Mouse (Mus musculus): ENCODE results near the gene Polr2l. TPM values are rescaled to one million over a fixed set of nuclear protein-coding genes. Genes with fewer than 3 reads are reported as not detected.

Polr2l gene
- polyA plus RNA-seq, 1 experiment from 2014 or later = 60.6 TPM

DNA sequence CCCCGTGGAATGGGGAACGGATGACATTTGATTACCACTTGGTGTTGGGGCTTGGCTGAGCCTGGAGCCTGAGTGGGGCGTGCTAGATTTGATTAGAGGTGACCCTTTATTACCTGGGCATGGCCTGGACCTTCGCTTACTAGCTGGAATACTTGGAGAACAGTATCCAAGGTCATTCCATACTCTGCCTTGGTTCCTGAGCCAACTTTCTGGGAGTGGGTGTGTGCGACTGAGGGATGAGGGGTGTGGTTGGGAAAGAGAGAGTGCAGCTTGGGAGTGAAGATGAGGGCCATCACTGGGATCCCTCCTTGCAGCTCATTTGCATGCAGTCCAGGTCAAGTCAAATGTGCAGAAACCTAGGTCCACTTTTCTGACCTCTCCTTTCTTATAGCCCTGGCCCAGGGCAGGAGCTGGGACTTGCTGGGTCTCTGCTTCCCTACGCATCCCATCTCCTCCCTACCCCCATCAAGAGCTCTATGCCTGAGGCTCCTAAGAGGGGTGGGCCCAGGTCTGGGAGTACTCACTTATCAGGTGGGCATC, 8.3 kb upstream of the Polr2l start:
- ATAC-seq (replicated peaks; ENCODE audit: insufficient number of reproducible peaks, low FRiP score, low TSS enrichment, low read depth) (no peak), DNase-seq (ENCODE audit: low spot score) (no peak)
- Histone ChIP-seq H3K4me3 (ENCODE audit: low read depth, low read length) (no peak overlapping the region), H3K9me3 (replicated peaks; ENCODE audit: control insufficient read depth, low read length) (no peaks in the 10 kb centered on the region), H3K36me3 (replicated peaks; ENCODE audit: control insufficient read depth, insufficient read depth, low read depth, low read length) (no peaks in the 10 kb centered on the region), H3K4me2 (ENCODE audit: low read depth, low read length) (no peak overlapping the region), H3K4me1 (ENCODE audit: control insufficient read depth, insufficient read depth, low read length) (peaks cover 5% of the 10 kb centered on the region; the same call in 1 of the 2 replicates), H3K27ac (replicated peaks; ENCODE audit: low read depth, low read length) (no peak overlapping the region), H3K27me3 (ENCODE audit: control insufficient read depth, insufficient read depth, low read length) (peaks cover 4% of the 10 kb centered on the region; the same call in 1 of the 2 replicates), H3K9ac (replicated peaks; ENCODE audit: low read length) (no peak overlapping the region)
- 71% methylated on average over 6 of the region's 6 CpGs for WGBS

DNA sequence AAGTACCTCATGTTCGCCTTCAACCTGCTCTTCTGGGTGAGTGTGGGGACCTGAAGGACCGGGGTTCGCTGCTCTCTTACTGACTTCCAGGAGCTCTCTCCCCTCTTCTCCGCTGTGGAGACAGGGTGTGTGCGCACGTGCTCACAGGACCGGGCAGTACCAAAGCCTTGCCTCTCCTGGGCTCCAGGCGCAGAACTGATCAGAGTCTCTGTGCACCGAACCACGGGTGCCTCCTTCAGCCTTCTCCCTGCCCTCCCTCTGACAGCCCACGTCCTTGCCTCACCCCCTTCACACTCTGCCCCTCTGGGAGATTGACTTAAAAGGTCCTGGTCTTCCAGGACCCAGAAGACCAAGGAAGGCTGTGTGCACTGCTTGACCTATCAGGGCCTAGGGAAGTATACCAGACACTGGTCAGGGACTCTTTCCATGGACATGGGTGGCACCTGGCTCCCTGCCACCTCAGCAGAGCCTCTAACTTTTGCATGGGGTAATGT, 7.6 kb upstream of the Polr2l start:
- H3K4me3 ChIP-seq (ENCODE audit: low read depth, low read length) = peak overlapping the region; percentile 55
- no peaks in the 10 kb centered on the region for H3K36me3 ChIP-seq (replicated peaks; ENCODE audit: control insufficient read depth, insufficient read depth, low read depth, low read length)
- WGBS = 13% methylated on average over 11 of the region's 11 CpGs
- peak overlapping the region; percentile 58 for H3K9ac ChIP-seq (replicated peaks; ENCODE audit: low read length)
- ATAC-seq (replicated peaks; ENCODE audit: insufficient number of reproducible peaks, low FRiP score, low TSS enrichment, low read depth) = 0 out of 2 replicates have a peak, but pooled peaks have one; percentile 3
- peak overlapping the region; percentile 95 for H3K4me2 ChIP-seq (ENCODE audit: low read depth, low read length)
- H3K27me3 ChIP-seq (ENCODE audit: control insufficient read depth, insufficient read depth, low read length) = peaks cover 4% of the 10 kb centered on the region; the same call in 1 of the 2 replicates
- H3K9me3 ChIP-seq (replicated peaks; ENCODE audit: control insufficient read depth, low read length) = no peaks in the 10 kb centered on the region
- no peak overlapping the region for H3K27ac ChIP-seq (replicated peaks; ENCODE audit: low read depth, low read length)
- DNase-seq (ENCODE audit: low spot score) = no peak
- peaks cover 5% of the 10 kb centered on the region; the same call in 1 of the 2 replicates for H3K4me1 ChIP-seq (ENCODE audit: control insufficient read depth, insufficient read depth, low read length)

DNA sequence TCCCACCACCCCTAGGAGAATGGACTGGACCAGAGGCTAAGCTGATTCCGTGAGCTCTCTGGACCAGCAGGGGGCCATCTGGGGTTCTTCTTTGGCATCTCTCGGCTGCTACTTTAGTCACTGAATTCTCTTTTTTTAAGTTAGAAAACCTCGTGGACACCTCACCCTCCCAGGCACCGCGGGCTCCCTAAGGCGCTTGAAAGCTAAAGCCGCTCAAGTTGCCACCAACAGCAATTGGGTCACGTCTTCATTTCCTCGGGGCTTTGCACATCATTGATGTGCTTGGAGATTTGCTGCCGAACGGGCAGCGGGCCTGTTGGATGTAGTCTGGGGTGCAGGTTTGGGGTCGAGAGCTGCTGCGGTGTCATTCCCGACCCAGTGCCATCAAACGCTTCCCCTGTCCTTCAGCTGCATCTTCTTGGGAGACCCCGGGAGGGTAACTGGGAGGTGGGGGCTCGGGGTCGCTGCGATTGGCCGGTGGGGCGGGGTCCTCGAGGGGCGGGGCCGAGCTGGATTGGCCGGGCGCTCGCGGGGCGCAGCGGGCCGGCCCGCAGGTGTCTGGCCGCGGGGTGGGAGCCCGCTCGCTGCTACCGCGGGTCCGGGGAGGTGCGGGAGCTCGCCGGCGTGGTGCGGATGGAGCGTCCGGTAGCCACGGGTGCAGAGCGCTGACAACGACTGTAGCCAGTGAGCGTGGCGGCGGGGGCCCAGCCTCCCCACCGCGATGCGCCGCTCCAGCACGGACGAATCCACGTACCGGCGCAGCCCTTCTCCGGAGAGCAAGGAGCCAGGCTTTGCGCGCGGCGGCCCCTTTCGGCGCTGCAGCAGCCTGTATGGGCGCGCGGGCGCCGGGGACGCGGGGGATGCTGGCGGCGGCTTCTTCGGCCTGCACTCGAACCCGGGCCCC, 6.8 kb upstream of the Polr2l start:
- H3K9ac ChIP-seq (replicated peaks; ENCODE audit: low read length) = peak overlapping the region; percentile 58
- no peaks in the 10 kb centered on the region for H3K36me3 ChIP-seq (replicated peaks; ENCODE audit: control insufficient read depth, insufficient read depth, low read depth, low read length)
- H3K9me3 ChIP-seq (replicated peaks; ENCODE audit: control insufficient read depth, low read length) = no peaks in the 10 kb centered on the region
- H3K27ac ChIP-seq (replicated peaks; ENCODE audit: low read depth, low read length) = no peak overlapping the region
- peaks cover 4% of the 10 kb centered on the region; the same call in 1 of the 2 replicates for H3K27me3 ChIP-seq (ENCODE audit: control insufficient read depth, insufficient read depth, low read length)
- 0 out of 2 replicates have a peak, but pooled peaks have one; percentile 12 for ATAC-seq (replicated peaks; ENCODE audit: insufficient number of reproducible peaks, low FRiP score, low TSS enrichment, low read depth)
- peak; percentile 74 for DNase-seq (ENCODE audit: low spot score)
- under 1% methylated on average over 81 of the region's 81 CpGs for WGBS
- H3K4me3 ChIP-seq (ENCODE audit: low read depth, low read length) = peak overlapping the region; percentile 55
- H3K4me2 ChIP-seq (ENCODE audit: low read depth, low read length) = peak overlapping the region; percentile 95
- peaks cover 5% of the 10 kb centered on the region for H3K4me1 ChIP-seq (ENCODE audit: control insufficient read depth, insufficient read depth, low read length)

DNA sequence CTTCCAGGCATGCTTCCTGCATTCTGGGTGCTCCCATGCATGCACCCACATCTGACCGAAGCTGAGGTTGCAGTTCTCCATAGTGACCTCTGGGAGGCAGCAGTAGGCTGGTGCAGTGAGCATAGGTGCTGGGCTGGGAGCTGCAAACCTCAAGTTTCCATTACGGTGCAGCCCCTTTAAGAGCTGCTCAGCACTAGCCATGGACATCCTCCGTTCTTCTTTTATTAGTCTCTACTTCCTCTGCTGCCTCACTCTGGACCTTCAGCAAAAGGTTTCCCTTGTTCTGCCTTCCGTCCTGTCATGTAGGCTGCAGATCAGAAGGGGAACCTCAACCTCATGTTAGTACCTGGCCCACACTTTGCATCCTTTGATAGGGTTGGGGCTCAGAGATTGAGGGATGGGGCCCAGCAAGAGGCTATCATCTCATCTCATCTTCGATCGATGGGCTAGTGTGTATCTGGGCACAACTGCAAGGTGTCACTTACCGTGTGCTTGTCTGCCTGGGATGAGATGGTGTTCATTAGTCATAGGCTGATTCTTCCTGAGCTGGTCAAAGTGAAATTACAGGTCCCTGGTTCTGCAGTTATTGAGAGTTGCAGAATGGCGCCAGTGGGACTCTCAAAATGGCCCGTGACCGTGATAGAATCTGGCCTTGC, 6.0 kb upstream of the Polr2l start:
- peak; percentile 84 for DNase-seq (ENCODE audit: low spot score)
- no peaks in the 10 kb centered on the region for H3K9me3 ChIP-seq (replicated peaks; ENCODE audit: control insufficient read depth, low read length)
- ATAC-seq (replicated peaks; ENCODE audit: insufficient number of reproducible peaks, low FRiP score, low TSS enrichment, low read depth) = peak; percentile 36
- peaks cover 4% of the 10 kb centered on the region; the same call in 1 of the 2 replicates for H3K27me3 ChIP-seq (ENCODE audit: control insufficient read depth, insufficient read depth, low read length)
- no peaks in the 10 kb centered on the region for H3K36me3 ChIP-seq (replicated peaks; ENCODE audit: control insufficient read depth, insufficient read depth, low read depth, low read length)
- no peak overlapping the region for H3K9ac ChIP-seq (replicated peaks; ENCODE audit: low read length)
- 8% methylated on average over 10 of the region's 10 CpGs for WGBS
- H3K27ac ChIP-seq (replicated peaks; ENCODE audit: low read depth, low read length) = no peak overlapping the region
- H3K4me3 ChIP-seq (ENCODE audit: low read depth, low read length) = no peak overlapping the region
- H3K4me2 ChIP-seq (ENCODE audit: low read depth, low read length) = peak overlapping the region; percentile 95
- peaks cover 9% of the 10 kb centered on the region for H3K4me1 ChIP-seq (ENCODE audit: control insufficient read depth, insufficient read depth, low read length)

DNA sequence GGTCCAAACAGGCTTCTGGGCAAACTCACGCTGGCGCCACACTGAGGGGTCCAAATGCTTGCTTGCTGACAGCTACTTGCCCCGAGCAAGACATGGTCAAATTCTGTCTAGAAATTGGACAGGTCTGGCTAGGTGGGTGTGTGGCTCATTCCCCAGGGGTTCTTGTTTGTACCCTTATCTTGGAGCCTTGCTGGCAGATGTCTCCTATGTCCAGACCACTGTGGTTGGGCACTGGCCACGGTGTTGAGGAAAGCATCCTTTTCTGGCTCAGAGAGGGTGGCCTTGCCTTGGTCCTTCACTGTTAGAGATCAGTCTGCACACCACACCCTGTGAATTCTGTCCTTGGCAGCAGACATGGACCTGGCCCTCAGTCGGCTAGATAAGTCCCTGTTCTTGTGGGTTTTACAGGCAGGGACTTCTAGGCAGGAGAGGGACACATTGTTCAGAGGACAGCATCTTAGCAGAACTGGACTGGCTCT, 3.4 kb upstream of the Polr2l start:
- DNase-seq (ENCODE audit: low spot score) = no peak
- H3K27ac ChIP-seq (replicated peaks; ENCODE audit: low read depth, low read length) = no peak overlapping the region
- ATAC-seq (replicated peaks; ENCODE audit: insufficient number of reproducible peaks, low FRiP score, low TSS enrichment, low read depth) = no peak
- peaks cover 4% of the 10 kb centered on the region; the same call in 1 of the 2 replicates for H3K27me3 ChIP-seq (ENCODE audit: control insufficient read depth, insufficient read depth, low read length)
- no peaks in the 10 kb centered on the region for H3K9me3 ChIP-seq (replicated peaks; ENCODE audit: control insufficient read depth, low read length)
- no peaks in the 10 kb centered on the region for H3K36me3 ChIP-seq (replicated peaks; ENCODE audit: control insufficient read depth, insufficient read depth, low read depth, low read length)
- no peak overlapping the region for H3K4me2 ChIP-seq (ENCODE audit: low read depth, low read length)
- H3K4me3 ChIP-seq (ENCODE audit: low read depth, low read length) = no peak overlapping the region
- H3K9ac ChIP-seq (replicated peaks; ENCODE audit: low read length) = no peak overlapping the region
- 73% methylated on average over 5 of the region's 5 CpGs for WGBS
- H3K4me1 ChIP-seq (ENCODE audit: control insufficient read depth, insufficient read depth, low read length) = peaks cover 9% of the 10 kb centered on the region

DNA sequence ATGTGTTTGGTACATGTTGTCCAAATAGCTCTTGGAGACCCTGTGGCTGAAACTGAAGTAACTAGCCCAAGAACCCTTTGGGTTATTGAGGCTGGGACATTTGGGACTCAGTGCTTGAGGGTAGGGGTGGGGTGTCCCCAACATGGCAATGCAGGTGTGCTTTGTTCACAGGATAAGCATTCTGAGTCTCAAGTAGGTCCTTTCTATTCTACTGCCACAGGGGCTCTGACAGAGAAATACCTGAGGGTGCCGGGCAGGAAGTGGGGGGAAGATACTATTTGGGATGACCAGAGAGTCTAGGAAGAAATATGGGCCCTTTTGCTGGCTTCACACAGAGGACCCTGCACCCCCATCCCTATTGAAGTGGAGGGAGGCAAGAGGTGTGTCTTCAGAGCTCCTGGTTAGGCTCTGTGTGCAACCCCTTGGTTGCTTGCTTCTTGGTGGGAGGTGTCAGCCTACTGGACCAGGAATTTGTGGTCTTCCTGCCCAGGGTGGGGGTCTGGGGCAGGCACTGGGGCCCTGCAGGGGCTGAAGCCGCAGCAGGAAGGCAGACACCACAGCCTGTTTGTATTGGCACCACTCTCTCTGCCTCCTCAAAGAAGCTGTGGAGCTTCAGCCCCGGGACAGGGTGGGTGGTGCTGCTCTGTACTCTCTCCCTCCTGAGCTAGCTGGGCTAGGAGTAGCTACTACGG, 2.8 kb upstream of the Polr2l start:
- 53% methylated on average over 4 of the region's 4 CpGs for WGBS
- Histone ChIP-seq H3K4me1 (ENCODE audit: control insufficient read depth, insufficient read depth, low read length) (peaks cover 8% of the 10 kb centered on the region), H3K27me3 (ENCODE audit: control insufficient read depth, insufficient read depth, low read length) (peaks cover 2% of the 10 kb centered on the region; the same call in 1 of the 2 replicates), H3K27ac (replicated peaks; ENCODE audit: low read depth, low read length) (no peak overlapping the region), H3K9me3 (replicated peaks; ENCODE audit: control insufficient read depth, low read length) (no peaks in the 10 kb centered on the region), H3K36me3 (replicated peaks; ENCODE audit: control insufficient read depth, insufficient read depth, low read depth, low read length) (no peaks in the 10 kb centered on the region), H3K4me3 (ENCODE audit: low read depth, low read length) (no peak overlapping the region), H3K9ac (replicated peaks; ENCODE audit: low read length) (no peak overlapping the region), H3K4me2 (ENCODE audit: low read depth, low read length) (no peak overlapping the region)
- ATAC-seq (replicated peaks; ENCODE audit: insufficient number of reproducible peaks, low FRiP score, low TSS enrichment, low read depth) (no peak), DNase-seq (ENCODE audit: low spot score) (no peak)

DNA sequence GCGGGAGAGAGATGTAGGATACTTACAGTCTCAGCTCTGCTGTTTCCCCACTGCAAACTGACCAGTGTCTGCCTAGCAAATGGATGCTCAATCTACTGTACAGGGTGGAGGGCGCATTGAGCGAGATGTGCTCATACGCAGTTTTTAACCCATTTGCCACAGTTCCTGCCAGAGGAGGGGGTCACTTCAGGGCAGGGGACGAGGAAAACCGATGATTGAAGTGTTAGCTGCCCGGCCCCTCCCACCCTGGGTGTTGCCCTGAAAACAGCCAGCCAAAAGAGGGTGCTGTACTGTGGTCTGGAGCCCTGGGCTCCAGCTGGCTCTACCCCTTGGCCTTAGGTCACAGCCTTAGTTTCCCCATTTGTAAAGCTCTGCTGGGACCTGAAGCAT, 2.0 kb upstream of the Polr2l start:
- no peaks in the 10 kb centered on the region for H3K27me3 ChIP-seq (ENCODE audit: control insufficient read depth, insufficient read depth, low read length)
- peaks cover 4% of the 10 kb centered on the region for H3K4me1 ChIP-seq (ENCODE audit: control insufficient read depth, insufficient read depth, low read length)
- no peak for ATAC-seq (replicated peaks; ENCODE audit: insufficient number of reproducible peaks, low FRiP score, low TSS enrichment, low read depth)
- whole genome bisulfite sequencing = 14% methylated on average over 7 of the region's 7 CpGs
- no peak for DNase-seq (ENCODE audit: low spot score)
- no peak overlapping the region for H3K27ac ChIP-seq (replicated peaks; ENCODE audit: low read depth, low read length)
- H3K36me3 ChIP-seq (replicated peaks; ENCODE audit: control insufficient read depth, insufficient read depth, low read depth, low read length) = no peaks in the 10 kb centered on the region
- peak overlapping the region; percentile 11 for H3K9ac ChIP-seq (replicated peaks; ENCODE audit: low read length)
- peak overlapping the region; percentile 72; the same call in 1 of the 2 replicates for H3K4me3 ChIP-seq (ENCODE audit: low read depth, low read length)
- H3K4me2 ChIP-seq (ENCODE audit: low read depth, low read length) = peak overlapping the region; percentile 89; the same call in 1 of the 2 replicates
- no peaks in the 10 kb centered on the region for H3K9me3 ChIP-seq (replicated peaks; ENCODE audit: control insufficient read depth, low read length)
